Mouse (Mus musculus) intestine, embryonic 16.5 days (tissue): Measurements from ENCODE around the gene Golt1a. TPM values are rescaled to one million over a fixed set of nuclear protein-coding genes. Genes with fewer than 3 reads are reported as not detected.

Experiments
- ATAC-seq: fragments of 200-750 bp; cut with Nextera tagmentation; 2 replicates; pipeline ENCODE4 v1.8.0; 2017; ENCODE audit warnings: moderate TSS enrichment, moderate library complexity
- H3K27ac ChIP-seq: fragments of 300-500 bp; sonication (generic); 2 replicates; pipeline ENCODE4 v1.5.1; 2014; ENCODE audit warnings: mild to moderate bottlenecking, low read length
- H3K27me3 ChIP-seq: fragments of 300-500 bp; sonication (generic); replicated peaks from 2 replicates; pipeline ENCODE4 v1.6.1; 2014; ENCODE audit warnings: low read length, control low read depth, mixed read lengths; ENCODE audit not compliant: control insufficient read depth, insufficient read depth
- H3K36me3 ChIP-seq: fragments of 300-500 bp; sonication (generic); 2 replicates; pipeline ENCODE4 v1.6.1; 2014; ENCODE audit warnings: low read length, control low read depth; ENCODE audit not compliant: control insufficient read depth, insufficient read depth
- H3K4me1 ChIP-seq: fragments of 300-500 bp; sonication (generic); 2 replicates; pipeline ENCODE4 v1.6.1; 2014; ENCODE audit warnings: low read length, control low read depth, mixed read lengths; ENCODE audit not compliant: control insufficient read depth, insufficient read depth
- H3K4me2 ChIP-seq: fragments of 300-500 bp; sonication (generic); 2 replicates; pipeline ENCODE4 v1.6.1; 2014; ENCODE audit warnings: low read depth, low read length, control low read depth
- H3K4me3 ChIP-seq: fragments of 300-500 bp; sonication (generic); 2 replicates; pipeline ENCODE4 v1.5.1; 2014; ENCODE audit warnings: mild to moderate bottlenecking, low read length
- H3K9ac ChIP-seq: fragments of 300-500 bp; sonication (generic); 2 replicates; pipeline ENCODE4 v1.6.1; 2014; ENCODE audit warnings: low read depth, low read length
- H3K9me3 ChIP-seq: fragments of 300-500 bp; sonication (generic); 2 replicates; pipeline ENCODE4 v1.6.1; 2016; ENCODE audit warnings: low read length, control low read depth; ENCODE audit not compliant: control insufficient read depth
- WGBS: fragments of 180-500 bp; shearing (Covaris S2); extraction: QIAGEN DNeasy Blood & Tissue Kit; methylation state at CpG from one replicate; pipeline ENCODE4 v1.1.7; 2014; 5-methylcytosine and 5-hydroxymethylcytosine counted together
- polyA plus RNA-seq: library from polyadenylated mRNA; unstranded; fragments of >200 nt; fragmentation: Nextera tagmentation; extraction: Ambion mirVana; gene quantifications from 2 replicates; pipeline ENCODE4 v1.2.1, GENCODE M21; 2015

The Golt1a gene
- polyA plus RNA-seq, 1 experiment from 2014 or later = 34.8 TPM

GRCm38 (mm10) chr1:133315775-133316174, 6.2 kb downstream of the Golt1a start:
- H3K27ac ChIP-seq = no peak overlapping the region
- H3K4me2 ChIP-seq = no peak overlapping the region
- no peak overlapping the region for H3K4me3 ChIP-seq
- ATAC-seq = no peak
- H3K27me3 ChIP-seq = no peaks in the 10 kb centered on the region
- H3K9me3 ChIP-seq = no peaks in the 10 kb centered on the region
- H3K36me3 ChIP-seq = no peaks in the 10 kb centered on the region
- 78% methylated on average over 6 of the region's 6 CpGs for WGBS
- H3K4me1 ChIP-seq = 0 out of 2 replicates have a peak, but pooled peaks cover 3% of the 10 kb centered on the region
- no peak overlapping the region for H3K9ac ChIP-seq

DNA sequence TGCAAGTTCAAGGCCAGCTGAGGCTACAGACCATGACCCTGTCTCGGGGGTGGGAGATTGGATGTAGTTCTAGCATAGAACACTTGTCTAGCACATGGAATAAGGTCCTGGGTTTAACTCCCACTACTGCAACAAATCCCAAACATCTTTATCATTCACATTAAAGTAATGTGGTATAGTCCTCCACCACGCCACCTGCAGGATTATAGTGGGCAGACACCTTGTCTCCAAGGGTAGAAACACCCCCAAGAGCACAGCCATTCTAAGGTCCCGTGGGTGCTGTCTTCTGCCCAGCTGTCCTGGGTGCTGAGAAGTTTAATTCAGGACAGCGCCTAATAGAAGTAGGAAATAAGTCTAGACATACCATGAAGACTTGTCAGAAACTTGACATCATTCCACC, 7.0 kb downstream of the Golt1a start:
- no peak overlapping the region for H3K4me2 ChIP-seq
- H3K27me3 ChIP-seq = no peaks in the 10 kb centered on the region
- WGBS = 78% methylated on average over 4 of the region's 4 CpGs
- H3K36me3 ChIP-seq = no peaks in the 10 kb centered on the region
- ATAC-seq = no peak
- H3K9me3 ChIP-seq = no peaks in the 10 kb centered on the region
- H3K4me3 ChIP-seq = no peak overlapping the region
- H3K9ac ChIP-seq = no peak overlapping the region
- H3K4me1 ChIP-seq = 0 out of 2 replicates have a peak, but pooled peaks cover 5% of the 10 kb centered on the region
- no peak overlapping the region for H3K27ac ChIP-seq

- Histone ChIP-seq H3K36me3 (no peaks in the 10 kb centered on the region), H3K9ac (no peak overlapping the region), H3K4me3 (no peak overlapping the region), H3K4me1 (0 out of 2 replicates have a peak, but pooled peaks cover 2% of the 10 kb centered on the region), H3K27ac (no peak overlapping the region), H3K4me2 (no peak overlapping the region), H3K27me3 (no peaks in the 10 kb centered on the region), H3K9me3 (no peaks in the 10 kb centered on the region)
- no peak for ATAC-seq
- 73% methylated on average over 1 of the region's 1 CpGs for WGBS
These were observed 7.5 kb downstream of the Golt1a start for GRCm38 (mm10) chr1:133317149-133317548.

DNA sequence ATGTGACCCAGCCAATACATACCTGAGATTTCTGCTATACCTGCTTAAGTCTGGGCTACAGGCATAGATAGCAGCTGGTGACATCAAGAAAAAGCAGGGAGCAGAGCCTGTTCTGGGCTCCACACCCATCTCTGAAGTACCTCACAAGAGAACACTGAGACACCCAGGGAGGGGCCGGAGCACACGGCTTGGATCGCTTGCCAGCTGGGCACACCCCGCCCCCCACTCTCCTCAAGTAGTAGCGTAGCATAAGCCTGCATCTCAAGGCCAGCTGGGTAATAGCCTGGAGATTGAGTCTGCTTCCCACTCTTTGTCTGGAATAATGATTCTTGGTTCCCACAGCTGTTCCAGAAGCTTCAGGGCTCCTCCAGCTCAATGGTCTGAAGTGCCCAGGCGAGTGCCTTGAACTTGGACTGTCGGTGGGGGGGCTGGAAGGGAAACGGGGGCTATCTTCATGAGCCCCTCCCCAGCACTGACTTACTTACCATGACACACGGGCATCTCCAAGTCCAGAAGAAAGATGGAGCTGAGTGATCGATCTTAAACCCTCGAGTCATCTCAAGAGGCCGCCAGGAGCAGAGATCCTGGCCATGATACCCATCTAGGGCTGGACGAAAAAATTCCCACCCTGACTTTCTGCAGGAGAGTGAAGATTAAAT, 11.8 kb downstream of the Golt1a start, which contains the start of gene Kiss1:
TSS of gene Kiss1 (plus strand) at position 609 of the 659 bp plus-strand sequence.
- 0 out of 2 replicates have a peak, but pooled peaks cover 2% of the 10 kb centered on the region for H3K4me1 ChIP-seq
- no peak within 1 kb of the TSS for H3K4me2 ChIP-seq
- no peak within 1 kb of the TSS for H3K9ac ChIP-seq
- no peaks in the 10 kb centered on the region for H3K36me3 ChIP-seq
- WGBS = 76% methylated on average over 13 of the region's 13 CpGs
- no peak within 1 kb of the TSS for H3K4me3 ChIP-seq
- no peak for ATAC-seq
- H3K27ac ChIP-seq = no peak within 1 kb of the TSS
- H3K9me3 ChIP-seq = no peaks in the 10 kb centered on the region
- no peaks in the 10 kb centered on the region for H3K27me3 ChIP-seq

DNA sequence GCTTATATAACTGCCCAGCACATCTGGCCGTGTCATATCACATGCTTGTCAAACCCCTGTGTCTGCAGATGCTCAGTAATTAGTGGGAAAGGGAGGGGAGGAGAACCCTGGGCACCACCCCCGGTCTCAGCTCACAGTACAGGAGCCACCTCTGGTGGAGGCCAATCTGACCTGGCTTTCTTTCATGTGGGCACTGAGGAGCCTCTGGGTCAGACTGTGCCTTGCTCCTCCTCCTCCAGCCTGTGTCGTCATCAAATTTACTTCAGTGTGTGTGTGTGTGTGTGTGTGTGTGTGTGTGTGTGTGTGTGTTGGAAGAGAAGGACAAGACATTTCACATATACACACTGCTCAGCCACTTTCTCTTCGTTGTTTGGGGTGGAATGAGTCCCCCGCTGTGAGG, 13.7 kb downstream of the Golt1a start:
- Histone ChIP-seq H3K36me3 (no peaks in the 10 kb centered on the region), H3K27ac (no peak overlapping the region), H3K9me3 (no peaks in the 10 kb centered on the region), H3K4me3 (no peak overlapping the region), H3K4me2 (no peak overlapping the region), H3K4me1 (0 out of 2 replicates have a peak, but pooled peaks cover 2% of the 10 kb centered on the region), H3K9ac (0 out of 2 replicates have a peak overlapping the region, but pooled peaks have one; percentile 16), H3K27me3 (no peaks in the 10 kb centered on the region; the same call in 1 of the 2 replicates)
- no peak for ATAC-seq
- 38% methylated on average over 5 of the region's 5 CpGs for WGBS

- Histone ChIP-seq H3K9ac (no peak overlapping the region), H3K27me3 (peaks cover 3% of the 10 kb centered on the region), H3K36me3 (no peaks in the 10 kb centered on the region), H3K4me3 (no peak overlapping the region), H3K4me1 (peaks cover 11% of the 10 kb centered on the region), H3K27ac (no peak overlapping the region), H3K9me3 (no peaks in the 10 kb centered on the region), H3K4me2 (no peak overlapping the region)
- WGBS = 88% methylated on average over 8 of the region's 8 CpGs
- no peak for ATAC-seq
These were observed 16.4 kb downstream of the Golt1a start for GRCm38 (mm10) chr1:133325951-133326350.

GRCm38 (mm10) chr1:133327094-133327493, 17.5 kb downstream of the Golt1a start:
- 51% methylated on average over 5 of the region's 5 CpGs for WGBS
- Histone ChIP-seq H3K27me3 (peaks cover 3% of the 10 kb centered on the region), H3K27ac (no peak overlapping the region), H3K9me3 (no peaks in the 10 kb centered on the region), H3K9ac (no peak overlapping the region), H3K4me3 (no peak overlapping the region), H3K4me2 (no peak overlapping the region), H3K36me3 (no peaks in the 10 kb centered on the region), H3K4me1 (peaks cover 9% of the 10 kb centered on the region)
- ATAC-seq = no peak

- H3K9ac ChIP-seq = no peak overlapping the region
- no peaks in the 10 kb centered on the region for H3K36me3 ChIP-seq
- peaks cover 3% of the 10 kb centered on the region for H3K27me3 ChIP-seq
- H3K4me3 ChIP-seq = no peak overlapping the region
- no peak overlapping the region for H3K27ac ChIP-seq
- WGBS = 76% methylated on average over 6 of the region's 6 CpGs
- H3K4me1 ChIP-seq = peaks cover 9% of the 10 kb centered on the region
- no peak for ATAC-seq
- no peaks in the 10 kb centered on the region for H3K9me3 ChIP-seq
- no peak overlapping the region for H3K4me2 ChIP-seq
These were observed 18.7 kb downstream of the Golt1a start for GRCm38 (mm10) chr1:133328299-133328795.

DNA sequence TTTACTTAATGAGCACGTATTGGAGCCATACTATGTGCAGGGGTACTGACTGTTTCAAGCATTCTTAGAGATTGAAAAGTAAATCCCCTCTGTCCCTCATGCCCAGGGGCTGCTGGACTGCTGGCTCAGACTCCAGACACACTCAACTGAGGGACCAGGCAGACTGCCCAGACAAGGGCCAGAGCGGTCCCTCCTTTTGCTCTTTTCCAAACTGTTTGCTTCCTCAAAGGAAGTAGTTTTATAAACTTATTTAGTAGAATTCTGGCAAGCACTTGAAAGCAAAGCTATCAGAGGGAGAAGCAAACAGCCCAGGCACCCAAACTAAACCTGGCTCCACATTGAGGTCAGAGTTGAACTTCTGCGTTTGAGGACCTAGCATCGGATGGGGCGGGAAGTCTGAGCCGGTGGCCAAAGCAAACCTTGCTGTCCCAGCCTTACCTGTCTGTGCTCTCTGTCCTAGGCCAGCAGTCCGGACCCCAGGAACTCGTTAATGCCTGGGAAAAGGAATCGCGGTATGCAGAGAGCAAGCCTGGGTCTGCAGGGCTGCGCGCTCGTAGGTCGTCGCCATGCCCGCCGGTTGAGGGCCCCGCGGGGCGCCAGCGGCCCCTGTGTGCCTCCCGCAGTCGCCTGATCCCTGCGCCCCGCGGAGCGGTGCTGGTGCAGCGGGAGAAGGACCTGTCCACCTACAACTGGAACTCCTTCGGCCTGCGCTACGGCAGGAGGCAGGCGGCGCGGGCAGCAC, 19.5 kb downstream of the Golt1a start:
- H3K4me1 ChIP-seq = peaks cover 9% of the 10 kb centered on the region
- peaks cover 3% of the 10 kb centered on the region for H3K27me3 ChIP-seq
- no peaks in the 10 kb centered on the region for H3K36me3 ChIP-seq
- peak overlapping the region; percentile 36 for H3K4me3 ChIP-seq
- peak overlapping the region; percentile 69 for H3K4me2 ChIP-seq
- ATAC-seq = peak; percentile 55
- H3K9me3 ChIP-seq = no peaks in the 10 kb centered on the region
- H3K9ac ChIP-seq = peak overlapping the region; percentile 56
- H3K27ac ChIP-seq = 0 out of 2 replicates have a peak overlapping the region, but pooled peaks have one; percentile 6
- 7% methylated on average over 34 of the region's 34 CpGs for WGBS
